Mouse (Mus musculus): ENCODE results near the gene Zfp512.
"Not testable (repeated sequence)": the region's sequence is repeated elsewhere in the genome, so short reads cannot be mapped to it uniquely, and the experiment has no call there.

GRCm38 (mm10) chr5:31527707-31528106 lies 75.5 kb downstream of the Zfp512 start, which contains the start of gene Supt7l:
- not testable (repeated sequence) for TF ChIP-seq CTCF, EP300 (IDR thresholded peaks at IDR 0.05; ENCODE audit: low read depth)
